Mouse (Mus musculus) lung, postnatal 25 days (tissue): ENCODE data around the gene C530008M17Rik.

ENCODE experiments used
- DNase-seq: peaks from one replicate; pipeline ENCODE4 v3.0.0; 2022; ENCODE audit warnings: low spot score

The C530008M17Rik gene

GRCm38 (mm10) chr5:76702646-76703045, 46.3 kb downstream of the C530008M17Rik start:
- no peak for DNase-seq

GRCm38 (mm10) chr5:76705307-76706173, 49.2 kb downstream of the C530008M17Rik start:
- DNase-seq = peak; percentile 7

GRCm38 (mm10) chr5:76707072-76707471, 50.8 kb downstream of the C530008M17Rik start:
- no peak for DNase-seq

GRCm38 (mm10) chr5:76708004-76708403, 51.7 kb downstream of the C530008M17Rik start:
- no peak for DNase-seq

- DNase-seq = no peak
Observed at GRCm38 (mm10) chr5:76713743-76714142, 57.4 kb downstream of the C530008M17Rik start.

GRCm38 (mm10) chr5:76719954-76720353, 63.6 kb downstream of the C530008M17Rik start:
- no peak for DNase-seq

GRCm38 (mm10) chr5:76724878-76725277, 68.6 kb downstream of the C530008M17Rik start:
- DNase-seq = no peak

GRCm38 (mm10) chr5:76726518-76727103, 70.3 kb downstream of the C530008M17Rik start:
- no peak for DNase-seq

- DNase-seq = no peak
Observed at GRCm38 (mm10) chr5:76733055-76733641, 76.8 kb downstream of the C530008M17Rik start.

GRCm38 (mm10) chr5:76741463-76741862, 85.2 kb downstream of the C530008M17Rik start:
- DNase-seq = no peak

- DNase-seq = no peak
Observed at GRCm38 (mm10) chr5:76742076-76742475, 85.8 kb downstream of the C530008M17Rik start.

- DNase-seq = peak; percentile 8
Observed at GRCm38 (mm10) chr5:76744737-76745209, 88.5 kb downstream of the C530008M17Rik start.

GRCm38 (mm10) chr5:76747851-76748250, 91.5 kb downstream of the C530008M17Rik start:
- no peak for DNase-seq

GRCm38 (mm10) chr5:76752351-76752750, 96.0 kb downstream of the C530008M17Rik start:
- DNase-seq = no peak

GRCm38 (mm10) chr5:76760349-76760748, 104.0 kb downstream of the C530008M17Rik start:
- no peak for DNase-seq

GRCm38 (mm10) chr5:76762030-76762698, 105.9 kb downstream of the C530008M17Rik start:
- DNase-seq = no peak

- DNase-seq = no peak
Observed at GRCm38 (mm10) chr5:76763148-76763701, 106.9 kb downstream of the C530008M17Rik start.

GRCm38 (mm10) chr5:76763731-76764130, 107.4 kb downstream of the C530008M17Rik start:
- DNase-seq = no peak

GRCm38 (mm10) chr5:76769014-76769413, 112.7 kb downstream of the C530008M17Rik start:
- no peak for DNase-seq

- no peak for DNase-seq
Observed at GRCm38 (mm10) chr5:76769572-76769971, 113.3 kb downstream of the C530008M17Rik start.

- DNase-seq = no peak
Observed at GRCm38 (mm10) chr5:76771371-76771770, 115.1 kb downstream of the C530008M17Rik start.

GRCm38 (mm10) chr5:76772831-76773230, 116.5 kb downstream of the C530008M17Rik start:
- DNase-seq = no peak
